Comparison of ENCODE assay signal across 21 mouse cellular contexts in the genomic region with DNA sequence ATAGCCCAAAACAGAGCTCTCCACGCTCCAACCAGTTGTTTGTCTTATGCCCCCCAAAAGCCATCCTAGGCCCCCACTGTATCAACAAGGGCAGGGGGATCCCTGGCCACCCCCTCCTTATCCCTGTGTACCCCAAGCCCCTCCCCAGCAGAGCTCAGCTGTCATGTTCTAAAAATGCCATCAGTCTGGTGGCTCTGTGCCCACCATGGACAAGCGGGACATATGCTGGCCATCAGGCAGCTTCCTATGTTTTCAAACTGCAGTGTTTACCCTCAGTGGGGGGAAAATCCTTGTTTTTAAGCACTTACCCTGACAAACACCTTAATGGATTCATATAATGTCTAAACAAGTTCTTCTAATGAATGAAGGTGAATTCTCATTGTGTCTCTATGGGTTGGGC.
A peak's percentile ranks its signal among the peaks of the same experiment; 100 is the strongest.
DNase-seq lines count a peak whose midpoint lies in the region; ATAC-seq lines count a peak whose summit lies in the region.
"Had no signal": no experiment of that assay in that cellular context is flagged by ENCODE, and none has a peak within 500 bp of the region (broad histone marks: within the 10 kb centered on the region; RNA-seq: fewer than 3 reads in every experiment).

No protein-coding gene starts in this region.

- H3K36me3 ChIP-seq in forebrain, embryonic 11.5 days (ENCODE audit: control insufficient read depth, insufficient read depth, low read length), result no peaks in the 10 kb centered on the region
- H3K36me3 ChIP-seq: embryonic facial prominence, embryonic 12.5 days; heart, embryonic 13.5 days; hindbrain, embryonic 13.5 days had no signal

- ATAC-seq in forebrain, embryonic 11.5 days (replicated peaks; ENCODE audit: low FRiP score), result no peak
- ATAC-seq: forebrain, embryonic 13.5 days; forebrain, postnatal 0 days; hindbrain, postnatal 0 days had no signal

- no peak overlapping the region for H3K4me2 ChIP-seq in forebrain, embryonic 11.5 days (ENCODE audit: low read depth, low read length, severe bottlenecking)
- H3K4me2 ChIP-seq: embryonic facial prominence, embryonic 12.5 days; forebrain, embryonic 13.5 days; heart, embryonic 13.5 days; hindbrain, embryonic 13.5 days had no signal

- H3K4me1 ChIP-seq in forebrain, embryonic 11.5 days (replicated peaks; ENCODE audit: control insufficient read depth, insufficient read depth, low read length), result no peaks in the 10 kb centered on the region
- H3K4me1 ChIP-seq: embryonic facial prominence, embryonic 12.5 days had no signal

- no peak overlapping the region for H3K9ac ChIP-seq in forebrain, embryonic 11.5 days (ENCODE audit: low read length)
- H3K9ac ChIP-seq: embryonic facial prominence, embryonic 12.5 days; forebrain, embryonic 13.5 days; forebrain, postnatal 0 days; heart, embryonic 13.5 days; hindbrain, embryonic 13.5 days had no signal

- peak; percentile 31 to 36 for DNase-seq in cerebellum, adult 18-20 months
- no peak for DNase-seq in cerebellum, adult 8-10 months
- peak; percentile 19 for DNase-seq in left cerebral cortex, postnatal 4 days
- DNase-seq in left cerebral cortex, adult 11 months (ENCODE audit: low spot score), result no peak
- peak; percentile 66 to 72 for DNase-seq in cerebellum, postnatal 10 days
- no peak for DNase-seq in forebrain, embryonic 11.5 days (ENCODE audit: low spot score)
- no peak for DNase-seq in right cerebral cortex, postnatal 25 days
- DNase-seq: adrenal gland, adult 2 months; adrenal gland, postnatal 25 days; embryo, embryonic 11 days; forebrain, postnatal 0 days; gastrocnemius, postnatal 25 days; heart, postnatal 4 days; kidney, adult 11 months; kidney, adult 9 months had no signal

- intact Hi-C loops in left cerebral cortex, postnatal 4 days (cut with DNase I), result no loop called here

- 96% methylated on average over 2 of the region's 2 CpGs for whole genome bisulfite sequencing in forebrain, embryonic 11.5 days

- no peak overlapping the region for H3K4me3 ChIP-seq in forebrain, embryonic 11.5 days (ENCODE audit: low read depth, low read length)
- H3K4me3 ChIP-seq: embryonic facial prominence, embryonic 12.5 days; forebrain, embryonic 13.5 days; heart, embryonic 13.5 days; hindbrain, embryonic 13.5 days had no signal

- no peak overlapping the region for H3K27ac ChIP-seq in forebrain, embryonic 11.5 days (ENCODE audit: low read depth, low read length)
- H3K27ac ChIP-seq: embryonic facial prominence, embryonic 12.5 days; forebrain, embryonic 13.5 days; heart, embryonic 13.5 days; hindbrain, embryonic 13.5 days; hindbrain, postnatal 0 days had no signal

- H3K9me3 ChIP-seq in forebrain, embryonic 11.5 days (ENCODE audit: control insufficient read depth, low read length), result no peaks in the 10 kb centered on the region
- H3K9me3 ChIP-seq: embryonic facial prominence, embryonic 12.5 days; forebrain, embryonic 13.5 days; heart, embryonic 13.5 days; hindbrain, embryonic 13.5 days had no signal

- no peaks in the 10 kb centered on the region for H3K27me3 ChIP-seq in forebrain, embryonic 11.5 days (ENCODE audit: control insufficient read depth, insufficient read depth, low read length)
- H3K27me3 ChIP-seq: CH12.LX; embryonic facial prominence, embryonic 12.5 days; forebrain, embryonic 13.5 days had no signal

Comparison
In these comparisons a context has a peak if more than half of its experiments do, and no peak if none do; other contexts are left out.
1. DNase-seq: peak in cerebellum, adult 18-20 months (2 of 2), left cerebral cortex, postnatal 4 days (single experiment) and cerebellum, postnatal 10 days (2 of 2); none in cerebellum, adult 8-10 months (single experiment), left cerebral cortex, adult 11 months (single experiment), forebrain, embryonic 11.5 days (single experiment) and right cerebral cortex, postnatal 25 days (single experiment).